Mouse (Mus musculus) neural tube, embryonic 11.5 days (tissue): ENCODE results near the gene Scgb1a1. TPM values are rescaled to one million over a fixed set of nuclear protein-coding genes. Genes with fewer than 3 reads are reported as not detected.

ENCODE experiments used
- ATAC-seq: fragments of 200-750 bp; cut with Nextera tagmentation; 2 replicates; pipeline ENCODE4 v1.8.0; 2017; ENCODE audit warnings: moderate number of reproducible peaks, mild to moderate bottlenecking, moderate TSS enrichment, moderate library complexity; ENCODE audit not compliant: insufficient read depth, low FRiP score, low TSS enrichment
- DNase-seq: peaks from one replicate; pipeline ENCODE4 v3.0.0-alpha.2; 2015; ENCODE audit warnings: low spot score
- H3K27ac ChIP-seq: fragments of 300-500 bp; sonication (generic); 2 replicates; pipeline ENCODE4 v1.5.1; 2014; ENCODE audit warnings: low read depth, mild to moderate bottlenecking, low read length
- H3K27me3 ChIP-seq: fragments of 300-500 bp; sonication (generic); 2 replicates; pipeline ENCODE4 v1.6.1; 2014; ENCODE audit warnings: mild to moderate bottlenecking, low read length, mixed read lengths; ENCODE audit not compliant: control insufficient read depth, insufficient read depth
- H3K36me3 ChIP-seq: fragments of 300-500 bp; sonication (generic); 2 replicates; pipeline ENCODE4 v1.6.1; 2014; ENCODE audit warnings: mild to moderate bottlenecking, low read length, moderate library complexity, mixed read lengths; ENCODE audit not compliant: control insufficient read depth, insufficient read depth
- H3K4me1 ChIP-seq: fragments of 300-500 bp; sonication (generic); 2 replicates; pipeline ENCODE4 v1.6.1; 2014; ENCODE audit warnings: low read length, mixed read lengths; ENCODE audit not compliant: control insufficient read depth, insufficient read depth
- H3K4me2 ChIP-seq: fragments of 300-500 bp; sonication (generic); 2 replicates; pipeline ENCODE4 v1.6.1; 2014; ENCODE audit warnings: low read depth, mild to moderate bottlenecking, moderate library complexity
- H3K4me3 ChIP-seq: fragments of 300-500 bp; sonication (generic); 2 replicates; pipeline ENCODE4 v1.5.1; 2014; ENCODE audit warnings: low read depth, low read length
- H3K9ac ChIP-seq: fragments of 300-500 bp; sonication (generic); 2 replicates; pipeline ENCODE4 v1.6.1; 2014; ENCODE audit warnings: mild to moderate bottlenecking, low read length
- H3K9me3 ChIP-seq: fragments of 300-500 bp; sonication (generic); 2 replicates; pipeline ENCODE4 v1.6.1; 2016; ENCODE audit warnings: low read length; ENCODE audit not compliant: control insufficient read depth
- WGBS: fragments of 180-500 bp; shearing (Covaris S2); extraction: QIAGEN DNeasy Blood & Tissue Kit; methylation state at CpG from one replicate; pipeline ENCODE4 v1.1.7; 2014; 5-methylcytosine and 5-hydroxymethylcytosine counted together
- polyA plus RNA-seq: library from polyadenylated mRNA; unstranded; fragments of >200 nt; fragmentation: Nextera tagmentation; extraction: Ambion mirVana; gene quantifications from 2 replicates; pipeline ENCODE4 v1.2.1, GENCODE M21; 2014

Gene Scgb1a1
- polyA plus RNA-seq, 1 experiment from 2014 or later: not detected

- Histone ChIP-seq H3K27ac (no peak overlapping the region), H3K9me3 (no peaks in the 10 kb centered on the region), H3K4me1 (no peaks in the 10 kb centered on the region), H3K9ac (no peak overlapping the region), H3K4me3 (no peak overlapping the region), H3K27me3 (no peaks in the 10 kb centered on the region), H3K4me2 (no peak overlapping the region), H3K36me3 (no peaks in the 10 kb centered on the region)
- 69% methylated on average over 4 of the region's 4 CpGs for WGBS
- ATAC-seq (no peak), DNase-seq (no peak)
Observed at GRCm38 (mm10) chr19:9074424-9074823, 13.3 kb downstream of the Scgb1a1 start.

GRCm38 (mm10) chr19:9073776-9074411 lies 13.9 kb downstream of the Scgb1a1 start:
- DNase-seq (no peak), ATAC-seq (no peak)
- H3K9ac ChIP-seq: no peak overlapping the region
- H3K9me3 ChIP-seq: no peaks in the 10 kb centered on the region
- H3K4me3 ChIP-seq: no peak overlapping the region
- no peak overlapping the region for H3K4me2 ChIP-seq
- 77% methylated on average over 12 of the region's 12 CpGs for WGBS
- no peaks in the 10 kb centered on the region for H3K27me3 ChIP-seq
- no peaks in the 10 kb centered on the region for H3K4me1 ChIP-seq
- H3K27ac ChIP-seq: no peak overlapping the region
- no peaks in the 10 kb centered on the region for H3K36me3 ChIP-seq

DNA sequence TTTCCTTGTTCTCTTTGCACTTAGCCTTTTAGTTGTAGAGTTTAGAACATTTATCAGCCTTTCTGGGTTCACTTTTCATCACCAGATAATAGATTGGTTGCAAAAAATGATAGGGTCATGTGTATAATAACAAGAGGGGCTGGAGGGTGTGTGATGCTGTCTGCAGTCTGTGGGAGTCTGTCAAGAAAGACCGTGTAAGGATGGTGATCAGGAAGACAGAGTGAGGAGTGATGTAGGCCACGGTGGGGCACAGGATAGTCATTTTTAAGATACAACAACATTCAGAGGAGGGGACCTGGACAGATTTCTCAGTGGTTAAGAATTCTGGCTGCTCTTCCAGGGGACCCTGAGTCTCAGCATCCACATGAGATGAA lies 15.6 kb downstream of the Scgb1a1 start:
- Histone ChIP-seq H3K27me3 (no peaks in the 10 kb centered on the region), H3K4me3 (no peak overlapping the region), H3K4me1 (no peaks in the 10 kb centered on the region), H3K9me3 (no peaks in the 10 kb centered on the region), H3K9ac (no peak overlapping the region), H3K36me3 (no peaks in the 10 kb centered on the region), H3K4me2 (no peak overlapping the region), H3K27ac (no peak overlapping the region)
- DNase-seq (no peak), ATAC-seq (no peak)
- WGBS: 91% methylated on average over 2 of the region's 2 CpGs

DNA sequence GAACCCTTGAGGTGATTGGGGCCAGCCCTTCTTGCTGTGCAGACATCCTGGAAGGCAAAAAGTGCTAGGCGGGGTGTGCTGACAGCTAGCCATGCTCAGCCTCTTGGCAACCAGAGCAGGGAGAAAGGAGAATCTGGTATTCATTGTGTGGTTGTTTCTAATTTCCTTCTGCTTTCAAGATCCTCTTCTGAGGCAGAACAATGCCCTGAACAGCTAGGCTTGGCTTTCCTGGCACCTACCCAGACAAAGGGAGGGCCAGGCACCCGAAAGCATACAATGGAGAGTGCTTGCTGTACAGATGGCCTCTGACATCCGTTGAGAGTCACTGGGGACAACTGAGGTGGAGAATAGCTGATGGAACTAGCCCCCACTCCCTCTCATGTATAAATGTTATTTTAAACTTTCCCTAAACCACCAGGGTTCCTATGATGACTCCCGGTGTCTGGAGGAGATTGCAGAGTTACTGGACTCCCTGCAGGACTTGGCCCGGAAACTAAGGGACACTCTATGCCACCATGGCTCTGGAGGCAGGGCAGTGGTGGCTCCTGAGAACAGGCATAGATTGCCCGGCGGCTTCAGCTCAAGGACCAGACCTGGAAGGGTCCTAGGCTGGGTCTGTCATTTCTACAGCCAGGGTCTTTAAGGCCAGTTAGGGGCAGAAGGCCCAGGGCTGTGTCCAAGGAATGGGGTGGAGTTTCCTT lies 16.2 kb downstream of the Scgb1a1 start:
- WGBS: 57% methylated on average over 7 of the region's 7 CpGs

GRCm38 (mm10) chr19:9070316-9070715 lies 17.4 kb downstream of the Scgb1a1 start:
- no peak overlapping the region for H3K4me2 ChIP-seq
- H3K36me3 ChIP-seq: no peaks in the 10 kb centered on the region
- DNase-seq (no peak), ATAC-seq (no peak)
- H3K27ac ChIP-seq: no peak overlapping the region
- H3K27me3 ChIP-seq: no peaks in the 10 kb centered on the region
- H3K4me3 ChIP-seq: no peak overlapping the region
- H3K9ac ChIP-seq: no peak overlapping the region
- WGBS: 85% methylated on average over 2 of the region's 2 CpGs
- H3K4me1 ChIP-seq: no peaks in the 10 kb centered on the region
- H3K9me3 ChIP-seq: no peaks in the 10 kb centered on the region

More for the DNA sequence above, 16.2 kb downstream of the Scgb1a1 start:
- H3K4me3 ChIP-seq: no peak overlapping the region
- H3K9ac ChIP-seq: 0 out of 2 replicates have a peak overlapping the region, but pooled peaks have one; percentile 0
- H3K27ac ChIP-seq: no peak overlapping the region
- no peaks in the 10 kb centered on the region for H3K9me3 ChIP-seq
- H3K4me2 ChIP-seq: no peak overlapping the region
- no peaks in the 10 kb centered on the region for H3K36me3 ChIP-seq
- no peaks in the 10 kb centered on the region for H3K4me1 ChIP-seq
- H3K27me3 ChIP-seq: no peaks in the 10 kb centered on the region
- ATAC-seq: no peak
- DNase-seq: no peak

DNA sequence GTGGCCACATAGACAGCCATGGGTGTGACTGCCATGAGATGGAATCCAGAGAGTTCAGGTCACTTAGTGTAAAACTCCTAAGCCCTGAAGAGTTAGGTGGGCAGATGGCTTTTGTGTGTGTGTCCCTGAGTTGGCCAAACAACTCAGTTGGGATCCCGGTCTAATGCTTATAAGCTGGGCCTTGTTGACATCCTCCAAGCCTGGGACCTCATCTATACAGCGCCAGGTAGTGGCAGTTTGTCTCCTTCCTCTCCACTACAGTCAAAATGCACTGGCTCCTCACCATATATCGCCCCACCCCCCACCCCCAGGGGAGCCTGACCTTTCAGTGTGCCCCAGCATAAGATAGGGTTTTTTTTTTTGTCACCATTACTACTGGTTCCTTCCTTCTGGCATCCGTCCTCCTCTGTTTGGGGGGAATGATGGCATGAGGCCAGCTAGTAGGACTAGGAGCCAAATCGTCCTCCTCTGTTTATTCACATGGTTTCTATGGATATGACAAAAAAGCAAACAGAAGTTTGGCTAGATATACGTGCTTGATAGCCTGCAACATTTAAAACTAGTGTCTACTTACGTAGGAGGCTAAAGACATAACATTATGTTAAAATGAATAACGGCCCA lies 18.0 kb downstream of the Scgb1a1 start:
- Histone ChIP-seq H3K27ac (no peak overlapping the region), H3K27me3 (no peaks in the 10 kb centered on the region), H3K9me3 (no peaks in the 10 kb centered on the region), H3K36me3 (no peaks in the 10 kb centered on the region), H3K9ac (no peak overlapping the region), H3K4me2 (no peak overlapping the region), H3K4me3 (no peak overlapping the region), H3K4me1 (no peaks in the 10 kb centered on the region)
- 84% methylated on average over 8 of the region's 8 CpGs for WGBS
- no peak for ATAC-seq
- DNase-seq: no peak

DNA sequence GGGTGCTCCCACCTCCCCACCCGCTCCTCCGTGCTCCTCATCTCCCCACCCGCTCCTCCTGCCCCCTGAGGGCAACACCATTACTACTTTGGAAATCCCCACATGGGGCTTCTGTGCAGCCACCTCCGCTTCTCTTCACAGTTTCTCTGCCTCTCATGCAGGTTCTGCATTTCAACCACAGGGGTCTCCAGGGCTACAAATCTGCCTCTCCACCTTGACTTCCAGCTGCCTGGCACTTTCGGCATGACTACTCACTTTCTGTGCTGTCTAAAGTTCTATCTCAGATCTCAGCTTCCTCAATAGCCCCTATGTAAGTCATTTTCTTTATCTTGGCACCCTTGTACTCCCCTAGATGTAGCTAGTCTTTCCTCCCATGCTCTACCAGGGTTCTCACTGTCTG lies 20.5 kb downstream of the Scgb1a1 start:
- H3K4me1 ChIP-seq: no peaks in the 10 kb centered on the region
- no peaks in the 10 kb centered on the region for H3K36me3 ChIP-seq
- no peak overlapping the region for H3K4me2 ChIP-seq
- ATAC-seq (no peak), DNase-seq (no peak)
- H3K9me3 ChIP-seq: no peaks in the 10 kb centered on the region
- no peak overlapping the region for H3K27ac ChIP-seq
- no peak overlapping the region for H3K9ac ChIP-seq
- WGBS: 87% methylated on average over 5 of the region's 5 CpGs
- no peak overlapping the region for H3K4me3 ChIP-seq
- H3K27me3 ChIP-seq: no peaks in the 10 kb centered on the region

GRCm38 (mm10) chr19:9065621-9066561 lies 21.9 kb downstream of the Scgb1a1 start:
- peak; percentile 36 for DNase-seq
- Histone ChIP-seq H3K36me3 (no peaks in the 10 kb centered on the region), H3K4me3 (no peak overlapping the region), H3K9ac (no peak overlapping the region), H3K9me3 (no peaks in the 10 kb centered on the region), H3K27me3 (no peaks in the 10 kb centered on the region), H3K4me1 (no peaks in the 10 kb centered on the region), H3K4me2 (no peak overlapping the region), H3K27ac (no peak overlapping the region)
- 60% methylated on average over 9 of the region's 9 CpGs for WGBS
- ATAC-seq: no peak
